Mouse (Mus musculus) heart, embryonic 11.5 days (tissue): ENCODE results near the gene Gm21312. TPM values are rescaled to one million over a fixed set of nuclear protein-coding genes. Genes with fewer than 3 reads are reported as not detected.
"Not testable (repeated sequence)": the region's sequence is repeated elsewhere in the genome, so short reads cannot be mapped to it uniquely, and the experiment has no call there.

Experiments
- ATAC-seq: fragments of 200-750 bp; cut with Nextera tagmentation; replicated peaks from 2 replicates; pipeline ENCODE4 v1.8.0; 2017; ENCODE audit warnings: moderate library complexity; ENCODE audit not compliant: insufficient number of reproducible peaks, low FRiP score, low TSS enrichment
- H3K27ac ChIP-seq: fragments of 300-500 bp; sonication (generic); 2 replicates; pipeline ENCODE4 v1.5.1; 2014; ENCODE audit warnings: mild to moderate bottlenecking, low read depth, low read length
- H3K27me3 ChIP-seq: fragments of 300-500 bp; sonication (generic); 2 replicates; pipeline ENCODE4 v1.6.1; 2014; ENCODE audit warnings: mild to moderate bottlenecking, low read length, mixed read lengths; ENCODE audit not compliant: control insufficient read depth, insufficient read depth
- H3K36me3 ChIP-seq: fragments of 300-500 bp; sonication (generic); 2 replicates; pipeline ENCODE4 v1.6.1; 2014; ENCODE audit warnings: mild to moderate bottlenecking, low read length, moderate library complexity, mixed read lengths; ENCODE audit not compliant: control insufficient read depth, insufficient read depth
- H3K4me1 ChIP-seq: fragments of 300-500 bp; sonication (generic); 2 replicates; pipeline ENCODE4 v1.6.1; 2014; ENCODE audit warnings: low read length; ENCODE audit not compliant: control insufficient read depth, insufficient read depth
- H3K4me2 ChIP-seq: fragments of 300-500 bp; sonication (generic); 2 replicates; pipeline ENCODE4 v1.6.1; 2014; ENCODE audit warnings: mild to moderate bottlenecking, moderate library complexity
- H3K4me3 ChIP-seq: fragments of 300-500 bp; sonication (generic); 2 replicates; pipeline ENCODE4 v1.5.1; 2014; ENCODE audit warnings: low read depth, low read length
- H3K9ac ChIP-seq: fragments of 300-500 bp; sonication (generic); 2 replicates; pipeline ENCODE4 v1.6.1; 2014; ENCODE audit warnings: mild to moderate bottlenecking, low read depth, low read length, moderate library complexity
- H3K9me3 ChIP-seq: fragments of 300-500 bp; sonication (generic); replicated peaks from 2 replicates; pipeline ENCODE4 v1.6.1; 2016; ENCODE audit warnings: low read length; ENCODE audit not compliant: control insufficient read depth
- WGBS: fragments of 180-500 bp; shearing (Covaris S2); extraction: QIAGEN DNeasy Blood & Tissue Kit; methylation state at CpG from one replicate; pipeline ENCODE4 v1.1.7; 2014; ENCODE audit not compliant: insufficient replicate concordance; 5-methylcytosine and 5-hydroxymethylcytosine counted together
- polyA plus RNA-seq: library from polyadenylated mRNA; unstranded; fragments of >200 nt; fragmentation: Nextera tagmentation; extraction: Ambion mirVana; gene quantifications from 2 replicates; pipeline ENCODE4 v1.2.1, GENCODE M21; 2014

The Gm21312 gene
- not detected in 2 replicates for polyA plus RNA-seq

GRCm38 (mm10) chr10:104176724-104177123 is at the start of gene Gm21312:
Gene Gm21312 (plus strand): TSS chr10:104177024.
- H3K4me3 ChIP-seq, H3K27me3 ChIP-seq, ATAC-seq, H3K9ac ChIP-seq, H3K4me2 ChIP-seq, H3K36me3 ChIP-seq, H3K4me1 ChIP-seq, H3K27ac ChIP-seq, H3K9me3 ChIP-seq: not testable (repeated sequence)
- WGBS: no CpG with 5 or more reads among the region's 3 CpGs

- not testable (repeated sequence) for H3K36me3 ChIP-seq, H3K27ac ChIP-seq, H3K4me3 ChIP-seq, ATAC-seq, H3K9me3 ChIP-seq, H3K4me2 ChIP-seq, H3K4me1 ChIP-seq, H3K27me3 ChIP-seq, H3K9ac ChIP-seq
- WGBS: no CpG with 5 or more reads among the region's 3 CpGs
These were observed 34.1 kb upstream of the Gm21312 start, which contains the start of gene Gm21293 for GRCm38 (mm10) chr10:104142687-104143086. Gene Gm21293 (plus strand): TSS chr10:104142987.

- not testable (repeated sequence) for H3K36me3 ChIP-seq, H3K4me3 ChIP-seq, H3K9me3 ChIP-seq, ATAC-seq, H3K4me2 ChIP-seq, H3K4me1 ChIP-seq, H3K27me3 ChIP-seq, H3K27ac ChIP-seq, H3K9ac ChIP-seq
- no CpG with 5 or more reads among the region's 3 CpGs for WGBS
These were observed 25.6 kb upstream of the Gm21312 start, which contains the start of gene Gm6763 for GRCm38 (mm10) chr10:104151197-104151596. Gene Gm6763 (plus strand): TSS chr10:104151497.

- H3K4me1 ChIP-seq, H3K36me3 ChIP-seq, H3K9ac ChIP-seq, H3K4me2 ChIP-seq, H3K4me3 ChIP-seq, H3K27ac ChIP-seq, H3K27me3 ChIP-seq, H3K9me3 ChIP-seq, ATAC-seq: not testable (repeated sequence)
- WGBS: no CpG with 5 or more reads among the region's 3 CpGs
These were observed 17.1 kb upstream of the Gm21312 start, which contains the start of gene Gm8764 for GRCm38 (mm10) chr10:104159706-104160105. Gene Gm8764 (plus strand): TSS chr10:104160006.

GRCm38 (mm10) chr10:104168215-104168614 is 8.6 kb upstream of the Gm21312 start, which contains the start of gene Gm21304:
Gene Gm21304 (plus strand): TSS chr10:104168515.
- not testable (repeated sequence) for ATAC-seq, H3K4me3 ChIP-seq, H3K36me3 ChIP-seq, H3K27me3 ChIP-seq, H3K4me1 ChIP-seq, H3K27ac ChIP-seq, H3K9ac ChIP-seq, H3K4me2 ChIP-seq, H3K9me3 ChIP-seq
- no CpG with 5 or more reads among the region's 3 CpGs for WGBS

- H3K9ac ChIP-seq, H3K9me3 ChIP-seq, H3K4me1 ChIP-seq, H3K4me3 ChIP-seq, H3K4me2 ChIP-seq, H3K36me3 ChIP-seq, H3K27me3 ChIP-seq, ATAC-seq, H3K27ac ChIP-seq: not testable (repeated sequence)
- WGBS: no CpG with 5 or more reads among the region's 3 CpGs
These were observed 8.4 kb downstream of the Gm21312 start, which contains the start of gene Gm20765 for GRCm38 (mm10) chr10:104185233-104185632. Gene Gm20765 (plus strand): TSS chr10:104185533.

GRCm38 (mm10) chr10:104193742-104194141 is 16.9 kb downstream of the Gm21312 start, which contains the start of gene Gm4340:
Gene Gm4340 (plus strand): TSS chr10:104194042.
- H3K36me3 ChIP-seq, H3K27ac ChIP-seq, ATAC-seq, H3K27me3 ChIP-seq, H3K9ac ChIP-seq, H3K9me3 ChIP-seq, H3K4me1 ChIP-seq, H3K4me3 ChIP-seq, H3K4me2 ChIP-seq: not testable (repeated sequence)
- no CpG with 5 or more reads among the region's 3 CpGs for WGBS

- no peak overlapping the region for H3K9ac ChIP-seq
- H3K27me3 ChIP-seq: no peaks in the 10 kb centered on the region
- H3K27ac ChIP-seq: no peak overlapping the region
- no peak overlapping the region for H3K4me2 ChIP-seq
- H3K4me3 ChIP-seq: no peak overlapping the region
- H3K36me3 ChIP-seq: no peaks in the 10 kb centered on the region
- ATAC-seq: no peak
- WGBS: 66% methylated on average over 1 of the region's 1 CpGs
- H3K9me3 ChIP-seq: no peaks in the 10 kb centered on the region
- H3K4me1 ChIP-seq: no peaks in the 10 kb centered on the region
These were observed 32.8 kb downstream of the Gm21312 start for GRCm38 (mm10) chr10:104209655-104210054.

GRCm38 (mm10) chr10:104210268-104210990 is 33.6 kb downstream of the Gm21312 start:
- no peak for ATAC-seq
- 60% methylated on average over 3 of the region's 3 CpGs for WGBS
- no peak overlapping the region for H3K9ac ChIP-seq
- H3K27me3 ChIP-seq: no peaks in the 10 kb centered on the region
- no peak overlapping the region for H3K4me2 ChIP-seq
- H3K4me3 ChIP-seq: no peak overlapping the region
- H3K9me3 ChIP-seq: no peaks in the 10 kb centered on the region
- H3K36me3 ChIP-seq: no peaks in the 10 kb centered on the region
- no peak overlapping the region for H3K27ac ChIP-seq
- no peaks in the 10 kb centered on the region for H3K4me1 ChIP-seq
